Mouse (Mus musculus): ENCODE measurements around the gene Dglucy.

Gene Dglucy

GRCm38 (mm10) chr12:100843171-100843570 lies 64.3 kb downstream of the Dglucy start:
- DNase-seq (ENCODE audit: low spot score), result no peak

DNA sequence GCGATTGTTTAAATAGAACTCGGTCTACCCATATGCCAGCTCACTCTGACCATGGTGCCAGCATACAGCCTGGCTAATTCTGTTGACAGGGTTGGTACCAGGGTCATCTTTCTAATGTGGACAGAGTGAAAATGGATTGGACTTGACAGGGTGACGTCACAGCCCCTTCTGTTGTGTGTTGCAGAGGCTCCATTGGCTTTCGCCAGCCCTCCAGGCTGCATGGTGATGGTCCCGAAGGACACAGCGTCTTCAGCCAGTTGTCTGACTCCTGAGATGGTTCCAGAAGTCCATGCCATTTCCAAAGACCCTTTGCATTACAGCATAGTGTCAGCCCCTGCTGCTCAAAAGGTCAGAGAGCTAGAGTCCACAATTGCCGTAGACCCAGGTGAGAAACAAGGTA lies 65.7 kb downstream of the Dglucy start:
- DNase-seq (ENCODE audit: low spot score), result no peak

DNA sequence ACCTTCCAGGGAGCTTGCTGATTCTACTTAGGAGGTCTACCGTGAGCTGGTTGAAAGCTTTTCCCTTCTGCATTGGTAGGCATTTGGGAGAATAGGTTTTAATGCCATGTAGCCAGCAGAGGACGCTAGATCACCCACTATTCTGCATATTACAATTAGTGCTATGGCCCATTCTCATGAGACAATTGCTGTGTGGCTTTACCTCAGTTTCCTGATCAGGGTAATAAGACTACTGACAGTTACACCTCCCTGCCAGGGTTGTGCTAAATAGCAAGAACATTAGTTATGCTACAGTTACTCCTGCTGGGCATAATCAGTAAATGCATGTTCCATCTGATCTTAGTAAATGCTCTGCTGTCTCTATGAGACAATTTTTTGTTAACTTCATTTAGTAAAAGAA lies 67.0 kb downstream of the Dglucy start:
- no peak for DNase-seq (ENCODE audit: low spot score)

DNA sequence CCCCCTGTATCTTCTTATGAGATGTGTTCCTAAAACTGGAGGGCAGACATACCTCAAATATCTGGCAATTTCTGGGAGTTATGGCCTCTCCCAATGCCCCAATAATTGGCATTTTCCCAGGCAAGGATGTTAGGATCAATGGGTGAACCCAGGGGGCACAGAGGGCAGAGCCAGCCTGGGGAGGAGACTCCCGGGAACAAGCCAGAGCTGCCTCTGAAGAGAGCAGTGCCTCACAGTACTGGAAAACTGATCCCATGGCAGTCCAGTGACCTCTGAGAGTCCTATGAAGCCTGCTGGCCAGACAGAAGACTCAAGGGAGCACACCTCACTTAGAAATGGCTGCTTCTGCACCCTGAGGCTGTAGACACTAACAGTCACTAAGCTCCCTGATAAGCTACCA lies 67.7 kb downstream of the Dglucy start:
- no peak for DNase-seq (ENCODE audit: low spot score)

DNA sequence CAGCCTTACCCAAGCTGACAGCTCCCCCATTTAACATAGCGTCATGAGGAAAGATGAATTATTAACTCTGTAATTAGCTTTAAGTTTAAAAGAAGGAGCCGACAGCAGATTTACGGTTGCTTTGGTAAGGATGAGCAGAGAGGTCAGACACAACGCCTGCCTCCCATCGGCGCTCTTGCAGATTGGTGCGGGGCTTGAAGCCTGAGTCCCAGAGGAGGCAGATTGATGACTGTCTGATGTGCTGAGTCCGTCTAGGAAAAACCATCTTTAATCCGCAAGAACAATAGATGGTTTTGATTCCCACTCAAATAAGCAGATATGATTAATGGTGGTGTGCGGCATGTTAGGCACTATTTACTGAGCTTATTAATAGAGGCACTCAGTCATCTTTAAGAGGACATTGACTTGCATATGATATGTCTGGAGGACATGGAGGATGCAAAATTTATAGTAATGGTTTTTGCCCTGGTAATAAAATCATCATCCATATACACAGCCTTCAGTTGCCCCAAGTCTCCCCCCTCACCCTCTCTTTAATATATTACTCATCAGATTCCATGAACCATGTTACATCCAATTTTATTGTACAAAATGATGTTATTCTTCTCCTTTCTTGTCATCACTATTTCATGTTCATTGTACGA lies 68.7 kb downstream of the Dglucy start:
- DNase-seq (ENCODE audit: low spot score), result no peak

- peak; percentile 38 for DNase-seq (ENCODE audit: low spot score)
Measured at GRCm38 (mm10) chr12:100849421-100850138, 70.7 kb downstream of the Dglucy start.

GRCm38 (mm10) chr12:100852370-100852769 lies 73.5 kb downstream of the Dglucy start:
- no peak for DNase-seq (ENCODE audit: low spot score)

DNA sequence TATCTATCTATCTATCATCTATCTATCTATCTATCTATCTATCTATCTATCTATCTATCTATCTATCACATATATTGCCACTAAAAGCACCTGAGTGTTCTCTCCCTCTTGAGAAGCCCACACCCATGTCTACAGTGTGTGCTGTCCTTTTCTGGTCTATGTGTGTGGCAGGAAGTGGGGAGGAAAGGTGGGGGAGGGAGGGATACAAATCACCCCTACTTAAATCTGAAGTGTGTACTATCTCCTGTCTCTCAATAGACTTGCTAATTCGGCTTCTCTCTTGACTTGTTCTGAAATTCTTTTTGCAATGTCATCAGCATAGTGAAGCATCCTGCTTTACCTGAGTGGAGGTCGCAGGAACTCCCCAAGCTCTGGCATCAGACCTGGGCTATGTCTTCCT lies 77.5 kb downstream of the Dglucy start:
- no peak for DNase-seq (ENCODE audit: low spot score)

DNA sequence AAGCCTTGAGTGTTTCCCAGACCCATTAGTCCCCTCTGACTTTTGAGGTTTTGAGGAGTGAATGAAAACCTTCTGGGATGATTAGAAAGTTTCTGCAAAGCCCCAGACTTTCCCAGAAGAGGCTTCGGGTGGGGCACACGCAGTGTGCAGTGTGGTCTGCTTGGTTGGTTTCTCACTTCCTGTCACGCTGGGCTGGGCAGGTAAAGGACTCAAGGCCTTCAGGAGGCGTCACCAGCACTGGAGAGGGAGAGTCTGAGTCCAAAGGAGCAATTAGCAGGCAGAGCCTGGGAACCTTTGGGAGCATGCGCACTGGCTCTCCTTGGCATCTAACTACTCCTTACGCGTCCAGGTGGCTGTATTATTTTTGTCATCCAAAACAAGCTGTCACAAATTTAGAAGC lies 78.9 kb downstream of the Dglucy start:
- DNase-seq (ENCODE audit: low spot score), result no peak

DNA sequence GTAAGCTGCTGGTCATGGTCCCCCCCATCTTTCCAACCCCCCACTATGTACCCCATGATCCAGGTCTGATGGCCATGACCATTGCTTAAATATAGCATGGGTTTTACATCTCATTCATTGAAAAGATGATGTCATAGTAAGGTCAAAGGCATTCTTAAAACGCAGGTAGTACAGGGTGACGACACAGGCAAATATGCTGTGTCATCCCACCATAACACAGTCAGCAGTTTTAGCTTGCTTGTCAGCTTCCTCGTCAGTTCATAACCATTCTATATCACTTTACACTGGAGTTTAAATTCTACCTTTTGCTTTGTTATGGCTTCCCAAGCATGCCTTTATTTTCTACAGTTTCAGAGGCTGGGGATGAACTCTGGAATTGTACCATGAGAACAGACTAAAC lies 83.4 kb downstream of the Dglucy start:
- DNase-seq (ENCODE audit: low spot score), result no peak

DNA sequence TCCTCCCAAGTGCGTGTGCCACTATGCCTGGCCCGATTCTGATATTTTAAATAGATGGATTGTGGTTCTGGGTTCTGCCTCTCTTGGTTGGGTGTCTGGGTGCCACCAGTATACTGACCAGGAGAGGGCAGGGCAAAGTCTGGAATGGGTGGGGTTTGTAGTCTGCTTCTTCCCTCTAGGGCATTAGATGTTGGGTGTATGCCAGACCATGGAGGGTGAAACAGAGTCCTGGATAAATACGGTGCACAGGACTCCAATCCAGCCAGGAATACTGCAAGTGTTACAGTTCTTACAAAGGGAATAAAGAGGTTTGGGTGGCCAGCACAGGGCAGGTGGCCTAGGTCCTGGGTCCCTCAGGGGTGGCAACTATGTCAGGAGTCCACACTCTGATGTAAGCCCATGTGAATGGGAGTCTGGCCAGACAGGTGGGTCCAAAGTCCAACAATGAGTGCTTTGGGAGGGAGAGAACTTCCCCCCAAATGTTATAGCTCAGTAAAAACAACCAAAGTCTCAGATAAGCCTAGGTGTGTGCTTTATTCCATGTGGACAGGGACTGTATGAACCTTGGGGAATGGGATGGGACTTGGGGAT lies 84.1 kb downstream of the Dglucy start:
- no peak for DNase-seq (ENCODE audit: low spot score)

- DNase-seq (ENCODE audit: low spot score), result no peak
Measured at GRCm38 (mm10) chr12:100865072-100865471, 86.2 kb downstream of the Dglucy start.

DNA sequence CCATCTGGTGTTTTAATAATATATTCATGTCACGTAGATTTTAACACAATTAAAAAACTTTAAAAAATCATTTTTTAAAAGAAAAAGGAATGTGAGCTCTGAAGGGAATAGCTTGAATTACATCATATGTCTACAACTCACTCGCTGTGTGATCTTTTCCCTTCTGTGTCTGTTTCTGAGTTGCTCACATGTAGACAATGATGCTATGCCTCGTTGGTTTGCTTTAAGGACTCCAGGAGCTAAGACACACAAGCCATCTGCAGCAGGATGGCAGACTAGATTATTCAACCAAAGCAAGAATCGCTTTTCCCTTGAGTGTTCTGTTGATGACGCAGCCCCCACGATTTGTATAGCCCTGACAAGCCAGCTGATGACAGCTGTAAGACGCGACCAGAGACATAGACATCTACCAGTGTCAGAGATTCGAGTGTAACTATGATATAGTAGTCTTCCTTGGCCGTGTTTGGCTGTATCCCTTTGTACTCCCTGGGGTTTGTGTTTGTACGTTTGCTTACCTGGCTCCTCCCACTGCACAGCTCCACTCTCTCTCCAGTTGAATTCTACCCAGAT lies 86.7 kb downstream of the Dglucy start:
- DNase-seq (ENCODE audit: low spot score), result no peak

DNA sequence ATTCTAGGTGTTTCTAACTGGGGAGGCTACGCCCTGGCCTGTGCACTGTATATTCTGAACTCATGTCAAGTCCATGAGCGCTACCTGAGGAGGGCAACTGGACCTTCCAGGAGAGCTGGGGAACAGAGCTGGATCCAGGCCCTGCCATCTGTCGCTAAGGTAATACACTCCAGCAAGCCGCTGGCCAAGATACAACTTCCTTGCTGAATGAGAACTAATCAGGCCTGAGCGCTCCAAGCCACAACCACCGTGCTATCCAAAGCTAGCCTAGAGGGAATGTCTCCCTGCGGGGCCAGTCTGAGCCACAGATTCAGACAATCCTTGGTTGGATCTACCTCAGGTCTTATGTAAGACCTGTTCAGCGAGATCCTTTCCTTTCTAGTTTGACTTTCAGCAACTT lies 88.2 kb downstream of the Dglucy start:
- no peak for DNase-seq (ENCODE audit: low spot score)

DNA sequence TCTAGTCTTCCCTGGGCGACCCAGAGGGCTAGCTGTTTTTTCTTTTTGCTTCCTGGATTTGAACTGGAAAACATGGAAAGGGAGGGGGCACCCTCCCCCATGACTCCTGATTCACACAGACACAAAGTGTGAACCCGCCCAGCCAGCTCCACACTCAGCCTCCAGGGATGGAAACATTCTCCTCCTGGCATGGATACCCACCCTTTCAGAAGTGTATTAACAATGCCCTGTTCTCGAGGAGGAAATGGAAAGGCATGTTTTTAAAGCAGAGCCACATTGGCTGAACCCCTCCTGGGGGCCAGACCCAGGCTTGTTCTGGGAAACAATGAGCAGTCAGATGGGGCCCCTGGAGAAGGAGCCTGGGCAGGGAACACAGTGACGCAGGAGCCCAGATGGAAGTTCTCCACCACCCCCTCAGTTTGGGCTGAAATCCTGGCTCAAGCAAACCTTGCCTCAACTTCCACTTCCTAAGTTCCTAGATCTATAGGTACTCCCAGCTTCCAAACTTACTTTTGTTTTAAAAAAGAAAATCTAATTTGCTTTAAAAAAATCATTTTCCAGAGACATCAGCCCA lies 89.3 kb downstream of the Dglucy start:
- no peak for DNase-seq (ENCODE audit: low spot score)

- no peak for DNase-seq (ENCODE audit: low spot score)
Measured at GRCm38 (mm10) chr12:100871234-100871633, 92.4 kb downstream of the Dglucy start.

GRCm38 (mm10) chr12:100871841-100872240 lies 93.0 kb downstream of the Dglucy start:
- no peak for DNase-seq (ENCODE audit: low spot score)

DNA sequence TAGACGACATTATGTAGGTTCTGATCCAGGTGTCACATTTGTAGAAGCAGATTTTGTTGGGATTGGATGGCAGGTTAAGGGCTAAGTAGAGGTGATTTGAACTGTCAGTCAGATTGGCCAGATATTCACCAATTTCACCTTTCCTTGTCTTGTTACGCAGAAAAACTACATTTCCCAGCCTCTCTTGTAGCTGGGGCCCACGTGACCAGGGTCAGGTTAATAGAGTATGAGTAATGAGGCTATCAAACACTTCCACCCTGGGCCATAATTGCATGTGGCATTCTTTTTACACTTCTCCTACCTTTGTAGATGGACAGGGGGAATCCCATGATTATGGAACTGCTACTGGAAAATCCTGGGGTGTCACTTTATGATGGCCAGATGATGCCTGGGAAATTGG lies 94.8 kb downstream of the Dglucy start:
- no peak for DNase-seq (ENCODE audit: low spot score)

DNA sequence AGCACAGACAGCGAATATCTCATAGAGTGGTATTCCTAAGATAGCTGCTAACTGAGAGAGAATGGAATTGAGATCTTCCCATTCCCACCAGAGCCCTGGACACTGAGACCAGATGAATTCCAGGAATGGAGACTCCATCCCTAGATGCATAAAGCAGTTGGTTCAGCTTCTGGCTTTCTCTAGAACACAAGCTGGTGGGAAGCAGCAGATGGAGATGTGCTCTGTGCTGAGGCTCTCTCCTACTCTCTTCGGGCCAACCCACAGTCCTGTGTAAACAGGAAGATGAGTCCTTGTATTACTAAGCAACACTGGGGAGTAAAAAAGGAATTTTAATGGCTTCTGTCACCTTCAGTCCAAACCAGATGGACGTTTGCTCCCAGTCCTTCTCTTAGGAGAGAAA lies 96.7 kb downstream of the Dglucy start:
- DNase-seq (ENCODE audit: low spot score), result no peak

DNA sequence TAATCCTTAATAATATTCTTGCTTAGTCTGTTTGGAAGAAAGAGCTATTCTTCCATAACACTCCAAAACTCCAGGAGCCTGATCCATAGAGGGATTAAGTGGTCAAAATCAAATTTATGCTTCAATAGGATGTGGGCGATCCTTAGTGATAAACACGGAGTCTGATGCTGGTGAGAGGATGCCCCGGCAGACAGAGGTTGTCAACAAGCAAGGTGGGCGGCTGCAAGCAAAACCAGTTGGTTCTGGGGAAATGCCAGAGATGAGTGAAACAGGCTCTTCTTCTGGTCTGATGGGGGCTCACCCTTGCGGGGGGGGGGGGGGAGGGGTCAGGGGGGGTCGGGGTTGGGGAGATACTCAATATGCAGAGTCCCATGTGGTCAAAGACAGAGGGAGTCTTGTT lies 97.1 kb downstream of the Dglucy start:
- no peak for DNase-seq (ENCODE audit: low spot score)

DNA sequence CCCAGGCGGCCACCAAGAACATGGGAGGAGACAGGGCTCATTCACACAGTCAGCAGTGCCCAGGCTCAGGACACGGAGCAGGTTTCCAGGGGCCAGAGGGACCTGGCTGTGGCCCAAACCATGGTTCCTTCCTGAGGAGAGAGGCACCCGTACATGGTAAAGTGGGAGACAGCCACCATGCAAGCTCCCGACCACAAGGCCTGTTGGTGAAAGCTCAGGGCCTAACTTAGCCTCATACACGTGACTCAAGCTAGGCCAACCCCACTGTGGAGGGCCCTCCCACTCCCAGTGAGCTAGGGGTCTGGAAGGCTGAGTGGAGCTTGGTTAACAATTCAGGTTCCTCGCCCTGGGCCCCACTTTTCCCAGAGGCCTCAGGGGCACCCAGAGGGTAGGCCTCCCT lies 99.1 kb downstream of the Dglucy start:
- no peak for DNase-seq (ENCODE audit: low spot score)

GRCm38 (mm10) chr12:100878556-100878955 lies 99.7 kb downstream of the Dglucy start:
- no peak for DNase-seq (ENCODE audit: low spot score)

GRCm38 (mm10) chr12:100883168-100883567 lies 104.3 kb downstream of the Dglucy start:
- DNase-seq (ENCODE audit: low spot score), result peak; percentile 47

All from urinary bladder, postnatal 14 days (tissue).